Mouse (Mus musculus): ENCODE results near the gene Glipr2.

Gene Glipr2

DNA sequence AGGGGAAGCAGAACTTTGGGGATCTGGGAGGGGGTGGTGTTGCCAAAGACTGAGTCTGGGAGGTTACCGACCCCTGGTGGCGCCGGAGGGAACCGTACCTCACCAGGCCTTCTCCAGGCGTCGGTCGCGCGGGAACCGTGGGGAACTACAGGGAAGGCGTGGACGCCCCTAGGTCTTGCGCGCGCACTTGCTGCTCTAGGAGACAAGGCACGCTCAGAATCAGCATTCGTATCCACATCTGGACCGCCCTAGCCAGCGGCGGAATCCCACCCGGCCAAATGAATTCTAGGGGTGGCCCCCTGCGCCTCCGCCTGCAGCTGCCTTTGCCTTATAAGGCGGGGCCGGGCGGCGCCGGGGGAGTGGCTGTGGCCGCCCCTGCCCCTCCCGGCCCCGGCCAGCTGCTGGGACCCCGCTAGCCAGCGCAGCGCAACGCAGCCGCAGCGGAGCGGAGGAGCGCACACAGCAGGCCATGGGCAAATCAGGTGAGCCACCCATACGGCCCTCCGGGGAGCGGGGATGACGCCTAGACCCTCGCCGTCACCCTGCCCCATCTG, at the start of gene Glipr2:
Glipr2 (plus strand) TSS at position 110 of the 554 bp plus-strand sequence.
- peak; percentile 78 to 92 for DNase-seq (ENCODE audit: low spot score in 2 of 2)

DNA sequence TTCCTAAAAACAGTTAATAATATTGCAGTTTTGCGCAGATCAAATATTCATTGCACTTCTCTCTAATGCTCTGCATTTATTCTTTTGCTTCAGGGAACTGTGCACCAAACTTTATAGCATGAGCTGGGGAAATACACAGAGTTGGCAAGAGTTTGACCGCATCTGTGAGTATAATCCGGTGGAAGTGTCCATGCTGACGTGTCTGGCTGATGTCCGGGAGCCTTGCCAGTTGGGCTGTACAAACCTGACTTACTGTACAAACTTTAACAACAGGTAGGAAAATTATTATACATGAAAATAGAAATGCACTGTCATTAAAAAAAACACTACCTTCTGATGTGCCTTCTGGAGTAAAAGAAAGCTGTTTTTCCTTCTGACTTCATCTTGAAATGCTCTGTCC, 39.0 kb upstream of the Glipr2 start:
- no peak for DNase-seq (ENCODE audit: low spot score in 2 of 2)

GRCm38 (mm10) chr4:43920602-43921001, 36.6 kb upstream of the Glipr2 start:
- no peak for DNase-seq (ENCODE audit: low spot score in 2 of 2)

- DNase-seq (ENCODE audit: low spot score in 2 of 2): no peak
These were observed 32.1 kb upstream of the Glipr2 start for GRCm38 (mm10) chr4:43925125-43925524.

DNA sequence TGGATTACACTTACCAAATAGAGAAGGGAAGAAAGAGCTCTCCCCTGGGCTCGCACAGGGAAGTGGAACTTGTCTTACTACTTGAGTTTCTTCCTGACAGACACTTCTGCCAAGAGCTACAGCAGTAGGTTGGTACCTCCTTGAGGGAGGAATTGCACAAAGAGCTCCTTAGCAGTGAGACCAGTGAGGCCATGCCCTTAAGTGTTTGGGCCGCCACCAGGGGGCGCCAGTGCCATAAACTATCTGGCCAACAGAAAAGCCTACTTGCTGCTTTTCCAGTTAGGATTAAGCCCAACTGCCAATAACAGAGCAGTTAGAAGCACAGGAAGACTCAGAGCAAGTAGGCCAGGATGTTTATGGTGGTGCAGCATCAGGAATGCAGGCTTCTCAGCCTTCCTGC, 31.4 kb upstream of the Glipr2 start:
- peak; percentile 76 to 85 for DNase-seq (ENCODE audit: low spot score in 2 of 2)

DNA sequence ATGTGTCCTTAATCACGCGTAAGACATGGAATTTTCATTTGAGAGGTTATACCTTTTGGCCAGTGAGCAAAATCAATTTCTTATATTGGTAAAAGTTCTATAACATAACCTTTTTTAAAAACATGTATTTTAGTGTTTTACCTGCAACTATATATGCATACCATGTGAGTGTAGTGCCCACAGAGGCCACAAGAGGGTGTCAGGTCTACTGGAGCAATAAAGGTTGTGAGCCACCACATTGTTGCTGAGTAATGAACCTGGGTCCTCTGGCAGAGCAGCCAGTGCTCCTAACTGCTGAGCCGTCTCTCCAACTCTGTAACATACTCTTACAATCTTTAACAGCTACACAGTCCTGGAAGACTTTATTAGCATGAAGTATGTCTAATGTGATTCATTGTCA, 29.4 kb upstream of the Glipr2 start:
- DNase-seq (ENCODE audit: low spot score in 2 of 2): no peak

DNA sequence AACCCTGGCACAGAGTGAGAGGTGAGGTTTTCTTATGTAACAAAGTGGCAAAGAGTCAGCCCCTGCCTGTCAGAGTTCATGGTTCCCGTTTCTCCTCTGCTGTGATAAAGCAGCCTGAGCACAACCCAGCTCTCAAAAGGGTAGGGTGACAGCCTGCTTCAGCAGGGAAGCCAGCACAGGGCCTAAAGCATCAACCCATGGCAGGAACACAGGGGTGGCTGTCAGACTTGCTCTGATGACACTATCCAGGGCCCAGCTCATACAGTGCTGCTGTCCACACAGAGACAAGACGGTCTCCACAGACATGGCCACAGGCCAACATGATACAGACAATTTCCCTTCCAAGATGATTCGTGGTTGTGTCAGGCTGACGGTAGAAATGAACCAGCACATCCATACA, 25.3 kb upstream of the Glipr2 start:
- no peak for DNase-seq (ENCODE audit: low spot score in 2 of 2)

DNA sequence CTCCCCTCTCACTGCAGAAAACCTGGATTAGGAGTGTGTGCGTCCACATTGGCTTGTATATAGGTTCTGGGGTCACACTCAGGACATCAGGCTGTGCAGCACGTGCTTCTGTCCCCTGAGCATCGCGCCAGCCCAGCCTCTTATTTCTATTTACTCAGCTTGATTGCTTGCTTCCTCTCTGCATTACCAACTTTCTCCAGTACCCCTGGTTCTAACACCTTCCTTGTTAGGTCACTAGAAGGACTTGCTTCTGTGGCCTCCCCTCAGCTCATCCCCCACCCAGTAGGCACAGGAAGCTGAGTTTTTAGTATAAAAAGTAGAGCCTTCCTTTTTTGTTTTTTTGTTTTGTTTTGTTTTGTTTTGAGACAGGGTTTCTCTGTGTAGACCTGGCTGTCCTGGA, 21.0 kb upstream of the Glipr2 start:
- no peak for DNase-seq (ENCODE audit: low spot score in 2 of 2)

- DNase-seq (ENCODE audit: low spot score in 2 of 2): no peak
These were observed 20.2 kb upstream of the Glipr2 start for GRCm38 (mm10) chr4:43936749-43937674.

GRCm38 (mm10) chr4:43941315-43941714, 15.9 kb upstream of the Glipr2 start:
- no peak for DNase-seq (ENCODE audit: low spot score in 2 of 2)

- DNase-seq (ENCODE audit: low spot score in 2 of 2): no peak
These were observed 14.8 kb upstream of the Glipr2 start for GRCm38 (mm10) chr4:43942421-43942820.

DNA sequence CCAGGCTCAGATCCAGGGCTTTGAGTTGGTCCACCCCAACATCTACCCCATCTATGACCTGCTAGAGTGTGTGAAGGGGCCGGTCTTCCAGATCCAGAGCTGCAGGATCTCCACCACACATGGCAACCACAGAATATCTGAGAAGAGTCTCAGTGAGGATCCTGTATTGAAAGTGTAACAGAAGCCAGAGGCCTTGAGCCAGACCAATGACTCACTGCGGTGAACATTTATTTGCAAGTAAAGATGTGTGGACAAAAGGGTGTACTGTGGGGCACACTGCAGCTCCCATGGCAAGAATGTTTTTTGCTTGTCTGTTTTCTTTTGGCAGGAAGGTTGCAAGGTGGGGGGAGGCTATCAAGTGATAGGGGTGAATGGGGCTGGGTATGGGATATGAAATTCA, 9.6 kb upstream of the Glipr2 start:
- DNase-seq (ENCODE audit: low spot score in 2 of 2): no peak

GRCm38 (mm10) chr4:43957846-43958461, 753 bp downstream of the Glipr2 start:
- peak; percentile 59 to 73 for DNase-seq (ENCODE audit: low spot score in 2 of 2)

- DNase-seq (ENCODE audit: low spot score in 2 of 2): no peak
These were observed 2.5 kb downstream of the Glipr2 start for GRCm38 (mm10) chr4:43959523-43960179.

GRCm38 (mm10) chr4:43960207-43960606, 3.0 kb downstream of the Glipr2 start:
- DNase-seq (ENCODE audit: low spot score in 2 of 2): no peak

- DNase-seq (ENCODE audit: low spot score in 2 of 2): no peak
These were observed 7.2 kb downstream of the Glipr2 start for GRCm38 (mm10) chr4:43964326-43964833.

- no peak for DNase-seq (ENCODE audit: low spot score in 2 of 2)
These were observed 7.9 kb downstream of the Glipr2 start for GRCm38 (mm10) chr4:43964951-43965684.

DNA sequence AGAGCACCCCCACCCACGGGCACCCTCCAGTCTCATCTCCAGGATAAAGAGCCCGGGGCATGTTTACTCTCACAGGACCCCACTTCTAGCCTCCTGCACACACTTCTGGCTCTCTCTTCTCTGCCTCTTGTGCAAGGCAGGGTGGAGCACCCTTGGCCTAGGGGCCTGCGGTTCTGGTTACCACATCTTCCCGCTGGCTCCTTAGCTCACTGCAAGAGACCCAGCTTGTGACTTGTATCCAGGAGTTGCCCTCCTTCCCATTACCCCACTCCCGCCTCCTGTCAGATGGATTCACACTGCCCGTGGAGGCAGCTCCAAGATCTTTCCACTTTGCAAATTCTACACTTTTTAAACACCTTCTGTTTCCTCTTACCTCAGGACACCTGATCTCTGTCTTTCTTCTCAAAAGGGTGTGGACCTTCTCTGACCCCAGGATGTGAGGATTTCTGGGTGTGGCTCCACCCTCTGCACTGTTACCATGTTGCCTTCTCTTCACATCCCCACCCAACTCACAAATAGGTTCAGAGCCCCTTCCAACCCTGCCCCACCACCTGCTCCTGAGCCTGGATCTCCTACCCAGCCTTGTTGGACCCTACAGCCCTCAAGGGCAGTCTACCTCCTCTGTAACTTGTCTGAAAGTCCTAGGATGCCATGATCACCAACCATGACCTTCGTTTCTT, 8.8 kb downstream of the Glipr2 start:
- DNase-seq (ENCODE audit: low spot score in 2 of 2): no peak

DNA sequence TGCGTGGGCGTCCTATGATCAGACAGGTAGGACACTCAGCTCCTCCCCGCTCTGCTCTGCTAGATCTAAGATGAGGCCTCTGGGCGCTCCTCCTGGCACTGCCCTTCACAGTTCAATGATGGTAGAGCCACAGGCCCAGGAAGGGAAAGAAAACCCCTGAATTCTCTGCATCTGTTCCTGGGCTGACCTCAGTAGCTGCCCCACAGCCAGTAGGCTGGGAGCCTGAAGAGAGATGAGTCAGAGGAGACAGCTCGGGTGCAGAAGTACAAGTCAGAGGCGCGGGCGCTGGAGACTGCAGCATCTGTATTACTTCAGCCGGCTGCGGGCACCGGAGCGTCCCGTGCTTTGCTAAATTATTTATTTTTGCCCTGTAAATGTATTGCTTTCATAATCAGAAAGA, 11.4 kb downstream of the Glipr2 start:
- DNase-seq (ENCODE audit: low spot score in 2 of 2): peak; percentile 66 to 78

DNA sequence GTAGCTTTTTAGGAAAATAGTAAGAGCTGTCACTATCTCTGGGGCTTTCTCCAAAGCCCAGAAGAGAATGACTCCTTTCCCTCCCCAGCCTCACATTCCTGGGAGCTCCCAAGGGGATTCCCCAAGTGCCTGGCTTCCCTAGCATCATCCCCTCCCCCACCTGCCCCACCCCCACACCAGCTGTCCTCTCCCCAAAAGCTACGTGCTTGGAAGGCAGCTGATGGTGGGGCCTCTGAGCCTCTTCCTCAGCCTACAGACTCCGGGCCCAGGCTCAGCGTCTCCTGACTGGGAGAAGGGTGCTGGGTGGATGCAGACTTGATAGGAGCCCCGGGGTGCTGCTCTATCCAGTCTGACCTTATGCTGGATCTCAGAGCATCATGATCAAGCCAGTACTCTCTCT, 12.2 kb downstream of the Glipr2 start:
- DNase-seq (ENCODE audit: low spot score in 2 of 2): no peak

Measured in urinary bladder, postnatal 4 days (tissue).